Mouse (Mus musculus) heart, embryonic 16.5 days (tissue): ENCODE results near the gene Heyl. TPM values are rescaled to one million over a fixed set of nuclear protein-coding genes. Genes with fewer than 3 reads are reported as not detected.

ENCODE experiments used
- ATAC-seq: fragments of 200-750 bp; cut with Nextera tagmentation; replicated peaks from 2 replicates; pipeline ENCODE4 v1.8.0; 2017; ENCODE audit warnings: moderate number of reproducible peaks; ENCODE audit not compliant: insufficient read depth, low FRiP score; ENCODE audit errors: extremely low read depth
- H3K27ac ChIP-seq: fragments of 300-500 bp; sonication (generic); 2 replicates; pipeline ENCODE4 v1.5.1; 2014; ENCODE audit warnings: mild to moderate bottlenecking, low read length, control low read depth, moderate library complexity
- H3K27me3 ChIP-seq: fragments of 300-500 bp; sonication (generic); 2 replicates; pipeline ENCODE4 v1.6.1; 2014; ENCODE audit warnings: low read length, mixed read lengths; ENCODE audit not compliant: control insufficient read depth, insufficient read depth
- H3K36me3 ChIP-seq: fragments of 300-500 bp; sonication (generic); 2 replicates; pipeline ENCODE4 v1.6.1; 2014; ENCODE audit not compliant: control insufficient read depth, insufficient read depth
- H3K4me1 ChIP-seq: fragments of 300-500 bp; sonication (generic); 2 replicates; pipeline ENCODE4 v1.6.1; 2014; ENCODE audit warnings: low read length, mixed read lengths; ENCODE audit not compliant: control insufficient read depth, insufficient read depth
- H3K4me2 ChIP-seq: fragments of 300-500 bp; sonication (generic); 2 replicates; pipeline ENCODE4 v1.6.1; 2014; ENCODE audit warnings: low read depth, mild to moderate bottlenecking, control low read depth, low read length
- H3K4me3 ChIP-seq: fragments of 300-500 bp; sonication (generic); 2 replicates; pipeline ENCODE4 v1.5.1; 2014; ENCODE audit warnings: mild to moderate bottlenecking, control low read depth, low read length
- H3K9ac ChIP-seq: fragments of 300-500 bp; sonication (generic); 2 replicates; pipeline ENCODE4 v1.6.1; 2014; ENCODE audit warnings: low read length, control low read depth
- H3K9me3 ChIP-seq: fragments of 300-500 bp; sonication (generic); replicated peaks from 2 replicates; pipeline ENCODE4 v1.6.1; 2016; ENCODE audit warnings: low read length; ENCODE audit not compliant: control insufficient read depth
- WGBS: fragments of 180-500 bp; shearing (Covaris S2); extraction: QIAGEN DNeasy Blood & Tissue Kit; methylation state at CpG from one replicate; pipeline ENCODE4 v1.1.7; 2014; 5-methylcytosine and 5-hydroxymethylcytosine counted together
- polyA plus RNA-seq: library from polyadenylated mRNA; unstranded; fragments of >200 nt; fragmentation: Nextera tagmentation; extraction: Ambion mirVana; gene quantifications from 2 replicates; pipeline ENCODE4 v1.2.1, GENCODE M21; 2015

The Heyl gene
- polyA plus RNA-seq, 1 experiment from 2014 or later = 13.2 TPM

GRCm38 (mm10) chr4:123210996-123211395 is 22.4 kb upstream of the Heyl start:
- ATAC-seq = no peak
- no peaks in the 10 kb centered on the region for H3K4me1 ChIP-seq
- H3K27me3 ChIP-seq = peaks cover 15% of the 10 kb centered on the region; the same call in 1 of the 2 replicates
- H3K36me3 ChIP-seq = no peaks in the 10 kb centered on the region
- no peaks in the 10 kb centered on the region for H3K9me3 ChIP-seq
- H3K4me2 ChIP-seq = no peak overlapping the region
- H3K9ac ChIP-seq = no peak overlapping the region
- no peak overlapping the region for H3K4me3 ChIP-seq
- 56% methylated on average over 8 of the region's 8 CpGs for WGBS
- no peak overlapping the region for H3K27ac ChIP-seq

GRCm38 (mm10) chr4:123211453-123211852 is 21.9 kb upstream of the Heyl start:
- Histone ChIP-seq H3K9me3 (no peaks in the 10 kb centered on the region), H3K4me2 (no peak overlapping the region), H3K4me1 (no peaks in the 10 kb centered on the region), H3K27me3 (peaks cover 13% of the 10 kb centered on the region; the same call in 1 of the 2 replicates), H3K36me3 (no peaks in the 10 kb centered on the region), H3K4me3 (no peak overlapping the region), H3K27ac (no peak overlapping the region), H3K9ac (no peak overlapping the region)
- ATAC-seq = no peak
- WGBS = 54% methylated on average over 5 of the region's 5 CpGs

- no peaks in the 10 kb centered on the region for H3K36me3 ChIP-seq
- H3K27ac ChIP-seq = no peak overlapping the region
- H3K9ac ChIP-seq = no peak overlapping the region
- no peaks in the 10 kb centered on the region for H3K9me3 ChIP-seq
- WGBS = 68% methylated on average over 2 of the region's 2 CpGs
- no peaks in the 10 kb centered on the region for H3K4me1 ChIP-seq
- peaks cover 7% of the 10 kb centered on the region; the same call in 1 of the 2 replicates for H3K27me3 ChIP-seq
- ATAC-seq = no peak
- H3K4me2 ChIP-seq = no peak overlapping the region
- no peak overlapping the region for H3K4me3 ChIP-seq
Observed at GRCm38 (mm10) chr4:123212330-123212729, 21.0 kb upstream of the Heyl start.

DNA sequence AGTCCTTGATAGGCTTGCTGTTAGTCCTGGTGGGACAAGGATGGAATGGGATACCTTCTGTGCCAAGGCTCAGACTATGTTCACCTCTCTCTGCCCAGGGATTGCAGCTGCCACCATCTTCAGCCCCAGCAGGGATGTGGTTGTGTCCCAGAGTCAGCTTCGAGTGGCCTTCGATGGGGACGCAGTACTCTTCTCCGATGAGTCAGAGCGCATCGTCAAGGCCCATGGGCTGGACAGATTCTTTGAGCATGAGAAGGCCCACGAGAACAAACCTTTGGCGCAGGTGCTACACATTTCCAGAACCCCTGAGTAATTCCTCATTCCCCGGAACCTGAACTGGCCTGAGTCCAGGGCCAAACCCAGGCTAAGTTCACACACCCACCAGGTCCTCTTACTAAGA is 19.4 kb upstream of the Heyl start:
- no peaks in the 10 kb centered on the region for H3K9me3 ChIP-seq
- H3K27me3 ChIP-seq = peaks cover 10% of the 10 kb centered on the region; the same call in 1 of the 2 replicates
- WGBS = 85% methylated on average over 9 of the region's 9 CpGs
- ATAC-seq = no peak
- H3K4me1 ChIP-seq = no peaks in the 10 kb centered on the region
- H3K4me3 ChIP-seq = no peak overlapping the region
- no peak overlapping the region for H3K4me2 ChIP-seq
- no peaks in the 10 kb centered on the region for H3K36me3 ChIP-seq
- H3K9ac ChIP-seq = no peak overlapping the region
- H3K27ac ChIP-seq = no peak overlapping the region

DNA sequence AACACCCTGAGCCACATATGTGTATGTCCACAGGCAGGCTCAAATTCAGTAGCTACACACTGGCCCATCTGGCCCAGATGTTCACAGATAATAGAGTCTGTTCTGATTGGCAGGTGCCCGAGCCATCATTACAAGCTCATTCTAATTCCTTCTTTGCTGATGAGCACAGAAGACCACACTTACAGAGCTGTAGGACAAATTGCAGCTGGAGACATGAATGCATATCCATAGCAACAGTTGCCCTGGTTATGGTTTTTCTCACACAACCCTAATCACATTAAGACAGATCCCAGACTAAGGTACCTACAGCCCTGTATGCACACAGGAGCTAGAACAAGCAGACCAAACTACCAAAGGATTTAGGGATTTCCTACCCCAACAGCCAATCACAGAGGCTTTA is 18.0 kb upstream of the Heyl start:
- no peaks in the 10 kb centered on the region for H3K9me3 ChIP-seq
- peaks cover 10% of the 10 kb centered on the region; the same call in 1 of the 2 replicates for H3K27me3 ChIP-seq
- no peak overlapping the region for H3K4me2 ChIP-seq
- H3K27ac ChIP-seq = no peak overlapping the region
- 79% methylated on average over 1 of the region's 1 CpGs for WGBS
- no peak overlapping the region for H3K9ac ChIP-seq
- no peaks in the 10 kb centered on the region for H3K36me3 ChIP-seq
- no peaks in the 10 kb centered on the region for H3K4me1 ChIP-seq
- no peak for ATAC-seq
- no peak overlapping the region for H3K4me3 ChIP-seq

- Histone ChIP-seq H3K36me3 (no peaks in the 10 kb centered on the region), H3K27me3 (peaks cover 10% of the 10 kb centered on the region; the same call in 1 of the 2 replicates), H3K4me3 (no peak overlapping the region), H3K4me2 (no peak overlapping the region), H3K9me3 (no peaks in the 10 kb centered on the region), H3K4me1 (0 out of 2 replicates have a peak, but pooled peaks cover 4% of the 10 kb centered on the region), H3K9ac (no peak overlapping the region), H3K27ac (no peak overlapping the region)
- WGBS = 18% methylated on average over 1 of the region's 1 CpGs
- no peak for ATAC-seq
Observed at GRCm38 (mm10) chr4:123216782-123217181, 16.6 kb upstream of the Heyl start.

- no peak overlapping the region for H3K9ac ChIP-seq
- ATAC-seq = peak; percentile 78; the same call in 1 of the 2 replicates
- WGBS = 66% methylated on average over 15 of the region's 15 CpGs
- no peak overlapping the region for H3K4me3 ChIP-seq
- H3K4me1 ChIP-seq = peaks cover 6% of the 10 kb centered on the region; the same call in 1 of the 2 replicates
- H3K9me3 ChIP-seq = 0 out of 2 replicates have a peak, but pooled peaks cover 2% of the 10 kb centered on the region
- H3K4me2 ChIP-seq = no peak overlapping the region
- H3K27ac ChIP-seq = no peak overlapping the region
- no peaks in the 10 kb centered on the region for H3K36me3 ChIP-seq
- peaks cover 3% of the 10 kb centered on the region; the same call in 1 of the 2 replicates for H3K27me3 ChIP-seq
Observed at GRCm38 (mm10) chr4:123219720-123220357, 13.5 kb upstream of the Heyl start.

DNA sequence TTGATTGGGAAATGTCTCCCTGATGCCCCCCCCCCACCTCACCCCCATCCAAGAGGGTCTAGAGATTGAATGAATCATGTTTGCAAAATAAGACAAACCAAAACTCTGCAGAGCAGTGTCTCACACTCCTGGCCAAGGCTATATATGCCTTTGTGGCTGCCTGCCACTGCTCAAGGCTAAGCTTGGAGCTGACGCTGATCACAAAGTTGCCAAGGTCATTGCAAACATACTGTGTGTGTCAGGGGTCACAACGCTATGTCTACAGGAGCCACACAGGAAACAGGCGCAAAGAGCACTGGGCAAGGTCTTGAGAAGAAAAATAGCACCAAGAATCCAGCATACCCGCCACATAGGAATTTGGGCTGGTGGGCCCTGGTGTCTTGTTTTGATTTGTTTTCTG is 12.7 kb upstream of the Heyl start:
- no peak for ATAC-seq

DNA sequence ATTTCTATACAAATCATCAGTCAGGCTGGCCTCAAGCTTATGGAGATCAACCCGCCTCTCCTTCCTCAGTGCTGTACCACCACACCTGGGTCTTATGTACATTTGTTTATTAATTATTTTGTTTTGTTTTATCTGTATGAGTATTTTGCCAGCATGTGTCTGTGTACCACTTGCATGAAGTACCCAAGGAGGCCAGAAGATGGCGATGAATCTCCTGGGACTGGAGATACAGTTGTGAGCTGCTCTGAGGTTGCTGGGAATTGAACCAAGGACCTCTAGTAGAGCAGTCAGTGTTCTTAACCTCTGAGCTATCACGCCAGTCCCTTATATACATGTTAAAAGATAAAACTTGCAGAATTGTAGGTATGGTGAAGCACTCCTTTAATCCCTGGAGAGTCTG is 10.0 kb upstream of the Heyl start:
- no peak for ATAC-seq
- no peak overlapping the region for H3K27ac ChIP-seq
- no peaks in the 10 kb centered on the region for H3K36me3 ChIP-seq
- peaks cover 25% of the 10 kb centered on the region for H3K4me1 ChIP-seq
- no peak overlapping the region for H3K9ac ChIP-seq
- H3K27me3 ChIP-seq = 0 out of 2 replicates have a peak, but pooled peaks cover 3% of the 10 kb centered on the region
- H3K4me3 ChIP-seq = no peak overlapping the region
- H3K4me2 ChIP-seq = no peak overlapping the region
- 66% methylated on average over 3 of the region's 3 CpGs for WGBS
- H3K9me3 ChIP-seq = 0 out of 2 replicates have a peak, but pooled peaks cover 2% of the 10 kb centered on the region

More for the DNA sequence above, 12.7 kb upstream of the Heyl start:
- Histone ChIP-seq H3K4me2 (no peak overlapping the region), H3K9ac (peak overlapping the region; percentile 27; the same call in 1 of the 2 replicates), H3K4me3 (no peak overlapping the region), H3K9me3 (0 out of 2 replicates have a peak, but pooled peaks cover 2% of the 10 kb centered on the region), H3K4me1 (peaks cover 8% of the 10 kb centered on the region; the same call in 1 of the 2 replicates), H3K27me3 (peaks cover 3% of the 10 kb centered on the region; the same call in 1 of the 2 replicates), H3K36me3 (no peaks in the 10 kb centered on the region), H3K27ac (no peak overlapping the region)
- 67% methylated on average over 4 of the region's 4 CpGs for WGBS
